Mouse (Mus musculus): ENCODE results near the gene Tex46.

Gene Tex46

GRCm38 (mm10) chr4:136610387-136610856 lies at the start of gene Tex46:
TSS of gene Tex46 (plus strand) at chr4:136610437.
- no peak for DNase-seq (ENCODE audit: low read depth)

DNA sequence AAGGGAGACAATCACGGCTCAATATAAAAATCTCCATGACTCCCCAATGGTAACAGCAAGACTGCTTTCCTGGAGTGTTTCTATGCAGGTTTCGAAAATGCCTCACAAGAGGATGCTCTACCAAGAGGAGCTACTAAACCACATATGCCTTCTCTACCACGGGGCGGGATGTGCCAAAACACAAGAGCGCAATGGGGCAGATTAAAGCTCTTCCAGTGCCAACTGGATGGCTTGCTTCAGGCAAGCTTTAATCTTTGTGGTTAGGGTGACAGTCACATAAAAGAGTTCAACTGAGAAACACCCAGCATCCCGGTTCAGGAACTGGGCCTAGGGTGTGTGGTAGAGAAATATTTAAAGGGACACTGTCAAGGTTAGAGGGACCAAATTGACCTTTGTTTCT lies 47.5 kb upstream of the Tex46 start:
- peak; percentile 56 for DNase-seq (ENCODE audit: low read depth)

DNA sequence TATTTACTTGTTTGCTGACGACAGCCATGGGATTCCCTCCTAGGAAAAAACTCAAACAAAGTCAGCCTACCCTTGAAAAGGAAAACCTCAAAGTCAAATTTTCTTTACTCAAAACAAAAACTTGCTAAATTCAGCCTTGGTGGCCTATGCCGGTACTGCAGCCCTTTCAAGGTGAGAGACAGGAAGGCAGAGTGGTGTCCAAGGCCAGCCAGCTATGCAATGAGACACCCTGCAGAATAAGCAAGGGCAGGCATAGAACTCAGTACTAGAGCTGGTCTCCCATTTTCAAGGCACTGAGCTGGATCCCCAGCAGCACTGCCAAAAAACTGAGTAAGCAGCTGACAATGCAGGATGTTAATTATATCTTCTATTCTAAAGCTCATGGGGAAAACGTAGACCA lies 41.6 kb upstream of the Tex46 start:
- no peak for DNase-seq (ENCODE audit: low read depth)

- DNase-seq (ENCODE audit: low read depth) = peak; percentile 96
Observed at GRCm38 (mm10) chr4:136569998-136570397, 40.2 kb upstream of the Tex46 start.

DNA sequence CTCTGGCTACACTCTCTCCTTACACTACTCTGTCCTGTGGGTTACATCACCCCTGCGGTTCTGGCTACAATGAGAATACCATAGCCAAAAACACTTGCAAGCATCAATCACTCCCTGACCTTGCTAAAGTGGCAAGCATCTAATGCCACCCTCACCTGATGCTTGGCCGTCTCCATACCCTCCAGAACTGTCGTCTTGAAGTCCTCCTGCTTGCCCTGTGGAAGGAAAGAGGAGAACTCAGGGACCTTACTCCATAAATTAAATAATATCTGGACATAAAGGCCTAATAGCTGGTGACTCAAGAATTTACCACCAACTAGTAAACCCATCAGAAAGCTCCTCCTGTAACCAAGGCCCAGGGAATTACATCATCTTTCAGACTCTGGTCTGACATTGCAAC lies 28.4 kb upstream of the Tex46 start:
- no peak for DNase-seq (ENCODE audit: low read depth)

GRCm38 (mm10) chr4:136587221-136587827 lies 22.9 kb upstream of the Tex46 start:
- DNase-seq (ENCODE audit: low read depth) = no peak

GRCm38 (mm10) chr4:136588003-136588402 lies 22.2 kb upstream of the Tex46 start:
- DNase-seq (ENCODE audit: low read depth) = no peak

GRCm38 (mm10) chr4:136592111-136592510 lies 18.1 kb upstream of the Tex46 start:
- no peak for DNase-seq (ENCODE audit: low read depth)

GRCm38 (mm10) chr4:136594006-136594405 lies 16.2 kb upstream of the Tex46 start:
- no peak for DNase-seq (ENCODE audit: low read depth)

DNA sequence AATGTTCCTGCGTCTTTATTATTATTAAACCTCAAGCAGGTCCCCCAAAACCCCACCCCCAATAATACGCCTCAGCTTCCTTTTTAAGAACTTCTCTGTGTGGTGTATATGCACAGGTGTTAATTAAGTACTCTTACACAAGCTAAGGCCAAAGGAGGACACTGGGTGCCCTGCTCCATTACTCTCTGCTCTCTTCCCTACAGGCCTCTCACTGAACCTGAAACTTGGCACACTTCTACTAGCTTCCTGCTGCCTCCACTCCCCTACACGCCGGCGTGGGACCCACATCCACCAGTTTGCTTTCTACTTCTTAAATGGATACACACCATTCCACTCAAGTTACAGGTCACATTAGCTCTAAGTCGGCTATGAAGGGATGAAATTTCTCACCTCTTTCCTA lies 15.0 kb upstream of the Tex46 start:
- DNase-seq (ENCODE audit: low read depth) = no peak

DNA sequence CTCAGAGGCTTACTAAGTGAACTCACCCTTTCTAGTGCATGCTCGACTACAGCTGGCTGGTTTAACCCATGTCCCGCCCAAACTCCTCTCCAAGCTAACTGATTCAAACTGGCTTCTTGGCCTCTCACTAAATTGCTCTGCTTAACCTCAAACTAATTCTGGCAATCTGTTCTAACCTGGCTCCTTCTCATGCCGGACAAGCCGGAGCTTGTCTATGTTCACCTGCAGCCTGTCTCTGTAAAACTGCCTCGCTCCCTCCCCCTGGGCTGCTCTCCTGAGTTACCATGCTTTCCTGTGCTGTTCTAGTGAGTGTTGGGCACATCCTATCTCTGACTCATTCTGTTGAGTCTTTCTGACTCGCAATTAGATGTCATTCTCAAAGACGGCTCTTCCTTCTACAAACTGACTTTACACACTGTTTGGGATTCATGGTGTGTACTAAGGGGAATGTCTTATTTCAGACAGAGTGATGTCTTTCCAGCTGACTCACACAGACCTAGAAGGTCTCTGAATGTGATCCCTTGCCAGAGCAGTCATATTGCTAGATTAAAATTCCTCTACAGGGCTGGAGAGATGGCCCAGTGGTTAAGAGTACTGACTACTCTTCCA lies 11.9 kb upstream of the Tex46 start:
- peak; percentile 59 for DNase-seq (ENCODE audit: low read depth)

GRCm38 (mm10) chr4:136599869-136600268 lies 10.4 kb upstream of the Tex46 start:
- no peak for DNase-seq (ENCODE audit: low read depth)

- no peak for DNase-seq (ENCODE audit: low read depth)
Observed at GRCm38 (mm10) chr4:136600536-136600935, 9.7 kb upstream of the Tex46 start.

GRCm38 (mm10) chr4:136601476-136601875 lies 8.8 kb upstream of the Tex46 start:
- peak; percentile 61 for DNase-seq (ENCODE audit: low read depth)

- DNase-seq (ENCODE audit: low read depth) = peak; percentile 57
Observed at GRCm38 (mm10) chr4:136602018-136602554, 8.2 kb upstream of the Tex46 start.

GRCm38 (mm10) chr4:136602568-136602967 lies 7.7 kb upstream of the Tex46 start, which contains the start of gene Kdm1a:
TSS of gene Kdm1a (minus strand) at chr4:136602723.
- peak; percentile 95 for DNase-seq (ENCODE audit: low read depth)

GRCm38 (mm10) chr4:136605756-136606485 lies 4.3 kb upstream of the Tex46 start:
- DNase-seq (ENCODE audit: low read depth) = no peak

GRCm38 (mm10) chr4:136613657-136614056 lies 3.4 kb downstream of the Tex46 start:
- no peak for DNase-seq (ENCODE audit: low read depth)

- peak; percentile 69 for DNase-seq (ENCODE audit: low read depth)
Observed at GRCm38 (mm10) chr4:136621336-136621735, 11.1 kb downstream of the Tex46 start.

DNA sequence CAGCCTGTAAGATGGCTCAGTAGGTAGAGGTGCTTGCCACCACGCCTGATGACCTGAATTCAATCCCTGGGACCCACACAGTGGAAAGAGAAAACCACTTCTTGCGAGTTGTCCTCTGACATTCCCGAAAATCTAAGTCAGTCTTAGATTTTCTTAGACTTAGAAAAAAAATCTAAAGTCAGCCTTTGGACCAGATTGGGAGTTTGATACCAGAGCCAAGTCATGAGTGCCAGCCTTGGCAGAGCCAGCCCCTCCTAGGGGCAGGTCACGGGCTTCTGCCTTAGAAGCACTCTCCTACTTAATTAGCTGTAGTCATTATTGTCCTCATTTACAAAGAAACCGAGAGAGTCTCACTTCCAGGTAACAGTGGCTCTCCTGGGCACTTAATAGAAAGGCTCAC lies 11.7 kb downstream of the Tex46 start:
- DNase-seq (ENCODE audit: low read depth) = no peak

GRCm38 (mm10) chr4:136622388-136622787 lies 12.2 kb downstream of the Tex46 start, which contains the start of gene Lactbl1:
TSS of gene Lactbl1 (plus strand) at chr4:136622621.
- no peak for DNase-seq (ENCODE audit: low read depth)

DNA sequence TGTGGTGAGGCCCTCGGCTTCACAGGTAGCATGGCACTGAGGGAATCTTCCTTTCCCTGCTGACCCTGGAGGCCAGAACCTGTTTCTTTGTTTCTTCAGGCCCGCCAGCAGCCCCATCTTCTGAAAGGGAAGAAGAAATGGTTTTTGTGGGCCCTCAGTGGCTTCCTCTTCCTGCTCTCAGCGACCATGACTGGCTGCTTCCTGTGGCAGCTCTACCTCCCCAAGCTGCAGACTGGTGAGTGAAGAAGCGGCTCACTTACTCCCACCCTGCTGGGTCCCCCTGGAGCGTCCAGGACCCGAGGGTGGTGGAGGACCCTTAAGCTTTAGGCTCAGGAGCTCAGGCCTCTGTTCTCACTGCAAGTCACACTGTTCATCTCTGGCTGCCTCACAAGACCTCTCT lies 16.4 kb downstream of the Tex46 start:
- peak; percentile 76 for DNase-seq (ENCODE audit: low read depth)
